Mouse (Mus musculus): ENCODE results near the gene Ccdc9b. TPM values are rescaled to one million over a fixed set of nuclear protein-coding genes. Genes with fewer than 3 reads are reported as not detected.
A peak's percentile ranks its signal among the peaks of the same experiment; 100 is the strongest.

Ccdc9b gene
- polyA plus RNA-seq, 1 experiment, result 9.3 TPM

DNA sequence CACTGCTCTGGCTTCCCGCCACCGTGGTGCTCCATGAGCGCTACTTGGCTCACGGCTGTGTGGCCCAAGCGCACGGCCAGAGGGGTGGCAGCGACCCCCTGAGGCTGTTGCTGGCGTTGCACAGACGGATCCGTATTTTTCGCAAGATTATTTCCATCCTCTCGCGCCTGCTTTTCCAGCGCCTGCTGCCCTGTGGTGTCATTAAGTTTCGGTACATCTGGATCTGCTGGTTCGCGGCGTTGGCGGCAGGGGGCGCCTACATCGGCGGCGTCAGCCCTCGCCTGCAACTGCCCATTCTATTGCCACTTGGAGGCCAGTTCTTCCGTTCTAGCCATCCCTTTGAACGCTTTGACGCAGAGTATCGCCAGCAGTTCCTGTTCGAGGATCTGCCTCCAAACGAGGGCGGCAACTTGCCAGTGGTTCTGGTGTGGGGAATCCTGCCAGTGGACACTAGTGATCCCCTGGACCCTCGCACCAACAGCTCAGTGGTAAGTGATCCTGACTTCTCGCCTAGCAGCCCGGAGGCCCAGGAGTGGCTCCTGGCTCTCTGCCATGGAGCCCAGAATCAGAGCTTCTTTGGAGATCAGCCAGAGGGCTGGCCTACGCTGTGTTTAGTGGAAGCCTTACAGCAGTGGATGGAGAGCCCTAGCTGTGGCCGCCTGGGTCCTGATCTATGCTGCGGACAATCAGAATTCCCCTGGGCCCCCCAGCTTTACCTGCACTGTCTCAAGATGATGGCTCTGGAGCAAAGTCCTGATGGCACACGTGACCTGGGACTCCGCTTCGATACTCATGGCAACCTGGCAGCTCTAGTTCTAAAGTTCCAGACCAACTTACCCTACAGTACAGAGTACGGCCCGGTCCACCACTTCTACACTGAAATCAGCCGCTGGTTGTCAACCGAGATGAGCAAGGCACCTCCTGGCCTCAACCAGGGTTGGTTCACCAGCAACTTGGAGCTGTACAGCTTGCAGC is 28.4 kb upstream of the Ccdc9b start:
- H3K27me3 ChIP-seq (ENCODE audit: control insufficient read depth, insufficient read depth, insufficient read length), result peaks cover 4% of the 10 kb centered on the region
- TF ChIP-seq FOSL1 (IDR thresholded peaks at IDR 0.05; ENCODE audit: insufficient read depth, low read length, poor library complexity, severe bottlenecking) (no peak), CTCF (IDR thresholded peaks at IDR 0.05; ENCODE audit: control insufficient read depth, insufficient read depth, insufficient read length) (peak; percentile 63), MYOD1 (IDR thresholded peaks at IDR 0.05; ENCODE audit: control insufficient read depth, insufficient read length, low read depth) (no peak), MAX (IDR thresholded peaks at IDR 0.05) (no peak)
- no peaks in the 10 kb centered on the region for H3K79me2 ChIP-seq (ENCODE audit: control insufficient read depth, insufficient read depth)
- no peak overlapping the region for H3K4me3 ChIP-seq (ENCODE audit: insufficient read depth, poor library complexity, severe bottlenecking)
- H3K79me3 ChIP-seq (ENCODE audit: low read depth), result no peaks in the 10 kb centered on the region
- H3K36me3 ChIP-seq (ENCODE audit: control insufficient read depth, insufficient read depth), result no peaks in the 10 kb centered on the region
- H3ac ChIP-seq (ENCODE audit: control insufficient read depth, insufficient read length, low read depth), result peak overlapping the region; percentile 6

GRCm38 (mm10) chr2:118790221-118790550 is 27.7 kb upstream of the Ccdc9b start:
- TF ChIP-seq CEBPB (IDR thresholded peaks at IDR 0.05; ENCODE audit: low read depth) (no peak), USF1 (IDR thresholded peaks at IDR 0.05; ENCODE audit: low read depth) (no peak), FOSL1 (IDR thresholded peaks at IDR 0.05; ENCODE audit: insufficient read depth, low read length, poor library complexity, severe bottlenecking) (no peak), CTCF (IDR thresholded peaks at IDR 0.05; ENCODE audit: control insufficient read depth, insufficient read depth, insufficient read length) (no peak), MYOD1 (IDR thresholded peaks at IDR 0.05; ENCODE audit: control insufficient read depth, insufficient read length, low read depth) (no peak), MYOG (IDR thresholded peaks at IDR 0.05; ENCODE audit: control insufficient read depth, extremely low read depth, insufficient read length) (no peak), MAX (IDR thresholded peaks at IDR 0.05) (no peak)
- no peak overlapping the region for H3K4me3 ChIP-seq (ENCODE audit: insufficient read depth, poor library complexity, severe bottlenecking)

DNA sequence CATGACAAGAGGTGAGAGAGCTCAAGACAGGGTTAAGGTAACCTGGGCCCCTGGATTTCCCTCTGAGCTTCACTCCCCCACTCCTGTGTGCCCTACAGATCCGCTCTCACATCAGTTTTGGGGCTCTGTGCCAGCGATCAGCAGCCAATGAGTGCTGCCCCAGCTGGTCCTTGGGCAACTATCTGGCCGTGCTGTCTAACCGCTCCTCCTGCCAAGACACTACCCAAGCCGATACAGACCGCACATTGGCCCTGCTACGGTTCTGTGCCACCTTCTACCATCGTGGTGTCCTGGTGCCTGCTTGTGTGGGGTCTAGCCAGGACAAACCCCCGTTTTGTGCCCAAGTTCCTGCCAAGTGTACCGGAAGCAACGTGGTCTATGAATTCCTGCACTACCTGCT is 27.0 kb upstream of the Ccdc9b start:
- no peak for TF ChIP-seq FOSL1 (IDR thresholded peaks at IDR 0.05; ENCODE audit: insufficient read depth, low read length, poor library complexity, severe bottlenecking)
- no peak for TF ChIP-seq USF1 (IDR thresholded peaks at IDR 0.05; ENCODE audit: low read depth)
- TF ChIP-seq CEBPB (IDR thresholded peaks at IDR 0.05; ENCODE audit: low read depth), result no peak
- TF ChIP-seq MYOG (IDR thresholded peaks at IDR 0.05; ENCODE audit: control insufficient read depth, extremely low read depth, insufficient read length), result no peak
- no peak for TF ChIP-seq CTCF (IDR thresholded peaks at IDR 0.05; ENCODE audit: control insufficient read depth, insufficient read depth, insufficient read length)
- no peak for TF ChIP-seq MYOD1 (IDR thresholded peaks at IDR 0.05; ENCODE audit: control insufficient read depth, insufficient read length, low read depth)
- no peak for TF ChIP-seq MAX (IDR thresholded peaks at IDR 0.05)
- H3K27me3 ChIP-seq (ENCODE audit: control insufficient read depth, insufficient read depth, insufficient read length), result peaks cover 4% of the 10 kb centered on the region
- H3K36me3 ChIP-seq (ENCODE audit: control insufficient read depth, insufficient read depth), result no peaks in the 10 kb centered on the region
- no peak overlapping the region for H3ac ChIP-seq (ENCODE audit: control insufficient read depth, insufficient read length, low read depth)
- no peaks in the 10 kb centered on the region for H3K79me3 ChIP-seq (ENCODE audit: low read depth)
- H3K4me3 ChIP-seq (ENCODE audit: insufficient read depth, poor library complexity, severe bottlenecking), result no peak overlapping the region
- no peaks in the 10 kb centered on the region for H3K79me2 ChIP-seq (ENCODE audit: control insufficient read depth, insufficient read depth)

More at GRCm38 (mm10) chr2:118790221-118790550, 27.7 kb upstream of the Ccdc9b start:
- Histone ChIP-seq H3K36me3 (ENCODE audit: control insufficient read depth, insufficient read depth) (no peaks in the 10 kb centered on the region), H3K27me3 (ENCODE audit: control insufficient read depth, insufficient read depth, insufficient read length) (peaks cover 4% of the 10 kb centered on the region), H3K79me3 (ENCODE audit: low read depth) (no peaks in the 10 kb centered on the region), H3K79me2 (ENCODE audit: control insufficient read depth, insufficient read depth) (no peaks in the 10 kb centered on the region), H3ac (ENCODE audit: control insufficient read depth, insufficient read length, low read depth) (peak overlapping the region; percentile 6)

DNA sequence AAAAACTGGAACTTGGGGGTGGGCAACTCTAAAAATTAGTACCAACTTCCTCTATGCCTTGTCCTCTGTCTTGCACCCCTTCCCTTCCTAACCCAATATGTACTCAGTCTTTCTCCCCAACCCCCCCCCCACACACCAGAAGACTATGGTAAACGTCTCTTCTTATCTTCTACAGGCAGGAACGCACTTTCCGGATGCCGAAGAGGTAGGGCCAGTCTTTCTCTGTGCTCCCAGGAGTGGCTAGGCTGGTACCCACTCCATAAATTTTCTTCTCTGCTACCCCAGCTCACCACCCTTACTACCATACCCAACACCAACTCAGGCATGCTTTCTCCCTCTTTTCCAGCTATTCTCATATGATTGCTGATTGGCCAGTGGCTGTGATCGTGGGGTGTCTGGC is 24.1 kb upstream of the Ccdc9b start:
- TF ChIP-seq MYOG (IDR thresholded peaks at IDR 0.05; ENCODE audit: control insufficient read depth, extremely low read depth, insufficient read length) (no peak), CEBPB (IDR thresholded peaks at IDR 0.05; ENCODE audit: low read depth) (no peak), USF1 (IDR thresholded peaks at IDR 0.05; ENCODE audit: low read depth) (no peak), CTCF (IDR thresholded peaks at IDR 0.05; ENCODE audit: control insufficient read depth, insufficient read depth, insufficient read length) (no peak), FOSL1 (IDR thresholded peaks at IDR 0.05; ENCODE audit: insufficient read depth, low read length, poor library complexity, severe bottlenecking) (no peak), MYOD1 (IDR thresholded peaks at IDR 0.05; ENCODE audit: control insufficient read depth, insufficient read length, low read depth) (no peak), MAX (IDR thresholded peaks at IDR 0.05) (no peak)
- no peak overlapping the region for H3ac ChIP-seq (ENCODE audit: control insufficient read depth, insufficient read length, low read depth)
- no peaks in the 10 kb centered on the region for H3K79me3 ChIP-seq (ENCODE audit: low read depth)
- H3K79me2 ChIP-seq (ENCODE audit: control insufficient read depth, insufficient read depth), result no peaks in the 10 kb centered on the region
- H3K4me3 ChIP-seq (ENCODE audit: insufficient read depth, poor library complexity, severe bottlenecking), result no peak overlapping the region
- H3K36me3 ChIP-seq (ENCODE audit: control insufficient read depth, insufficient read depth), result no peaks in the 10 kb centered on the region
- peaks cover 4% of the 10 kb centered on the region for H3K27me3 ChIP-seq (ENCODE audit: control insufficient read depth, insufficient read depth, insufficient read length)

DNA sequence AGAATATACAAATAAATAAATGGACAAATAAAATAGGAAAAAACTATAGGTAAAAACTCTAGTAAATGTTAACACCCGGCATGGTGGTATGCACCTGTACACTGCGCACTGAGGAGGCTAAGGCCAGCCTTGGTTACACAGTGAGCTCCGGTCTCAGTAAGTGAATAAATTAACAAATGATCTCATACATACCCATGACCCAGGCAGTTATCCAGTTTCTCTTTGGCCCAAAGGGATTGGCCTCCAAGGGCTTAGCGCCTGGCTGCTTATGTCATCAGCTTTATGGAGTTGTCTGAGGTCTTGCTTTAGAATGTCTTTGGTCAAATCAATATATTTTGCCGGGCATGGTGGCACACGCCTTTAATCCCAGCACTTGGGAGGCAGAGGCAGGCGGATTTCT is 21.2 kb upstream of the Ccdc9b start:
- H3ac ChIP-seq (ENCODE audit: control insufficient read depth, insufficient read length, low read depth), result no peak overlapping the region
- H3K79me3 ChIP-seq (ENCODE audit: low read depth), result no peaks in the 10 kb centered on the region
- TF ChIP-seq MYOD1 (IDR thresholded peaks at IDR 0.05; ENCODE audit: control insufficient read depth, insufficient read length, low read depth) (no peak), USF1 (IDR thresholded peaks at IDR 0.05; ENCODE audit: low read depth) (no peak), CEBPB (IDR thresholded peaks at IDR 0.05; ENCODE audit: low read depth) (no peak), MAX (IDR thresholded peaks at IDR 0.05) (no peak), FOSL1 (IDR thresholded peaks at IDR 0.05; ENCODE audit: insufficient read depth, low read length, poor library complexity, severe bottlenecking) (no peak), MYOG (IDR thresholded peaks at IDR 0.05; ENCODE audit: control insufficient read depth, extremely low read depth, insufficient read length) (no peak), CTCF (IDR thresholded peaks at IDR 0.05; ENCODE audit: control insufficient read depth, insufficient read depth, insufficient read length) (no peak)
- no peaks in the 10 kb centered on the region for H3K79me2 ChIP-seq (ENCODE audit: control insufficient read depth, insufficient read depth)
- H3K27me3 ChIP-seq (ENCODE audit: control insufficient read depth, insufficient read depth, insufficient read length), result no peaks in the 10 kb centered on the region
- no peak overlapping the region for H3K4me3 ChIP-seq (ENCODE audit: insufficient read depth, poor library complexity, severe bottlenecking)
- H3K36me3 ChIP-seq (ENCODE audit: control insufficient read depth, insufficient read depth), result no peaks in the 10 kb centered on the region
